In the genomic region with DNA sequence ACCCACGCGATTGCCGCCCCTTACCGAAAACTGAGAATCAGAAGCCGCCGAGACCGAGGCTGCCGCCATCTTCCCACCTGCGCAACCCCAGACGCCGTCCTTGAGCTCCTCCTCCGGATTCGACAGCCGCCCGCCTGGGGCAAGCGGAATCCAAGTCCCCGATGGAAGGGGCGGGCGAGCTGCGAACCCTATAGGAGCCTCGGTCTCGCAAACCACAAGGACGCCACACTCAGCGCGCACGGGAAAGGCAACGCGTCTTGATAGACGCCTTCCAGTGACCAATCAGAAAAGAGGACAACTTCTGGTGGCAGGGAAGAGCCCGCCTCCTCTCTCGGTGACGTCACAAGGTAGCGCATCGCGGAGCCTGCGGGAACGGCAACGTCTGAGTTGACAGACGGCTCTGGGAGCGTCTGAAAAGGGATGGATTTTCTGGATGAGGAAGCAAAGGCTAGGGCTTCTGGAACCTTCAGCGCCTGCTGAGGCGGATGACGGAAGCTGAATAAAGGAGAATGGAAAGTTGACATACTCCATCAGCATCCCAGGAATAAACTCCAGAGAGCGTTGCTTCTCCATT, we compare ENCODE assay signal across 8 mouse cellular contexts. TPM values are rescaled to one million over a fixed set of nuclear protein-coding genes. Genes with fewer than 3 reads are reported as not detected.
DNase-seq lines count a peak whose midpoint lies in the region; ATAC-seq lines count a peak whose summit lies in the region.

TSS of gene Cep57 (minus strand) at position 276 of the 574 bp plus-strand sequence.

- H3K9ac ChIP-seq in kidney, embryonic 15.5 days: peak within 1 kb of the TSS; percentile 92

- ATAC-seq in erythroblast, adult 5-6 weeks (replicated peaks; ENCODE audit: low FRiP score, poor library complexity, severe bottlenecking): peak; percentile 86
- peak; percentile 93 for ATAC-seq in kidney, embryonic 15.5 days (replicated peaks; ENCODE audit: low FRiP score)
- ATAC-seq in monocyte, adult 5-6 weeks (replicated peaks; ENCODE audit: insufficient number of reproducible peaks, low FRiP score, low TSS enrichment, poor library complexity, severe bottlenecking): peak; percentile 85

- no peaks in the 10 kb centered on the region for H3K9me3 ChIP-seq in heart, embryonic 10.5 days
- H3K9me3 ChIP-seq in kidney, embryonic 15.5 days (replicated peaks): no peaks in the 10 kb centered on the region

- peak within 1 kb of the TSS; percentile 99 for H3K27ac ChIP-seq in heart, embryonic 10.5 days
- H3K27ac ChIP-seq in kidney, embryonic 15.5 days: peak within 1 kb of the TSS; percentile 99

- under 1% methylated on average over 44 of the region's 44 CpGs for WGBS in heart, embryonic 10.5 days
- 0% methylated on average over 44 of the region's 44 CpGs for WGBS in kidney, embryonic 15.5 days

- H3K36me3 ChIP-seq in heart, embryonic 10.5 days: peaks cover 23% of the 10 kb centered on the region
- H3K36me3 ChIP-seq in kidney, embryonic 15.5 days: peaks cover 27% of the 10 kb centered on the region

- H3K4me2 ChIP-seq in kidney, embryonic 15.5 days: peak within 1 kb of the TSS; percentile 70

- H3K4me3 ChIP-seq in heart, embryonic 10.5 days: peak within 1 kb of the TSS; percentile 96
- peak within 1 kb of the TSS; percentile 72 for H3K4me3 ChIP-seq in kidney, embryonic 15.5 days (replicated peaks)

- peaks cover 20% of the 10 kb centered on the region for H3K4me1 ChIP-seq in heart, embryonic 10.5 days
- H3K4me1 ChIP-seq in kidney, embryonic 15.5 days: peaks cover 22% of the 10 kb centered on the region

- peak; percentile 87 to 88 for DNase-seq in B cell, adult 2 months
- peak; percentile 100 for DNase-seq in brain, adult 2 months (ENCODE audit: low read depth, low spot score)
- DNase-seq in heart, embryonic 10.5 days (ENCODE audit: low spot score): peak; percentile 98
- DNase-seq in liver: peak; percentile 96
- DNase-seq in spleen, postnatal 4 days (ENCODE audit: low spot score in 2 of 2): peak; percentile 90 to 94

- no peaks in the 10 kb centered on the region for H3K27me3 ChIP-seq in heart, embryonic 10.5 days (ENCODE audit: insufficient read depth, poor library complexity, severe bottlenecking)
- H3K27me3 ChIP-seq in kidney, embryonic 15.5 days: no peaks in the 10 kb centered on the region

RNA-seq across cellular contexts. Expression of gene Cep57, which starts in this region (rescaled TPM):
- 22.7 and 26.3 TPM in 2 replicates for total RNA-seq in erythroblast, adult 5-6 weeks (2015; ENCODE audit: low replicate concordance)
- 29.8 and 34.2 TPM in 2 replicates for total RNA-seq in erythroblast, adult 5-6 weeks (2017; ENCODE audit: low replicate concordance)
- polyA plus RNA-seq in heart, embryonic 10.5 days (2016; fragmentation: Nextera tagmentation; extraction: Ambion mirVana): 40.1 and 49.2 TPM in 2 replicates
- 56.1 and 62.0 TPM in 2 replicates for polyA plus RNA-seq in kidney, embryonic 15.5 days (2015; fragmentation: Nextera tagmentation; extraction: Ambion mirVana)
- 51.4 to 62.9 TPM (median 54.6 TPM) in 3 replicates for total RNA-seq in monocyte, adult 5-6 weeks (2017)

Comparison
In these comparisons a context has a peak if more than half of its experiments do, and no peak if none do; other contexts are left out.
1. Peak in every context shown above with its lines: DNase-seq, ATAC-seq, H3K4me3 ChIP-seq and H3K27ac ChIP-seq.